Mouse (Mus musculus) gastrocnemius, adult 8-10 months (tissue): ENCODE measurements around the gene Spsb4. TPM values are rescaled to one million over a fixed set of nuclear protein-coding genes. Genes with fewer than 3 reads are reported as not detected.

Source experiments
- DNase-seq, 2 experiments: peaks; one replicate each; pipeline ENCODE4 v3.0.0; 2022; ENCODE audit warnings: low spot score in 2 of 2
- total RNA-seq, 4 experiments: library from RNA; stranded (reverse); gene quantifications; 2 replicates each; pipeline ENCODE4 v1.2.4; 2022

Spsb4 gene
- total RNA-seq, 4 experiments from 2014 or later = 0.86 to 1.7 (median 1.1) TPM

DNA sequence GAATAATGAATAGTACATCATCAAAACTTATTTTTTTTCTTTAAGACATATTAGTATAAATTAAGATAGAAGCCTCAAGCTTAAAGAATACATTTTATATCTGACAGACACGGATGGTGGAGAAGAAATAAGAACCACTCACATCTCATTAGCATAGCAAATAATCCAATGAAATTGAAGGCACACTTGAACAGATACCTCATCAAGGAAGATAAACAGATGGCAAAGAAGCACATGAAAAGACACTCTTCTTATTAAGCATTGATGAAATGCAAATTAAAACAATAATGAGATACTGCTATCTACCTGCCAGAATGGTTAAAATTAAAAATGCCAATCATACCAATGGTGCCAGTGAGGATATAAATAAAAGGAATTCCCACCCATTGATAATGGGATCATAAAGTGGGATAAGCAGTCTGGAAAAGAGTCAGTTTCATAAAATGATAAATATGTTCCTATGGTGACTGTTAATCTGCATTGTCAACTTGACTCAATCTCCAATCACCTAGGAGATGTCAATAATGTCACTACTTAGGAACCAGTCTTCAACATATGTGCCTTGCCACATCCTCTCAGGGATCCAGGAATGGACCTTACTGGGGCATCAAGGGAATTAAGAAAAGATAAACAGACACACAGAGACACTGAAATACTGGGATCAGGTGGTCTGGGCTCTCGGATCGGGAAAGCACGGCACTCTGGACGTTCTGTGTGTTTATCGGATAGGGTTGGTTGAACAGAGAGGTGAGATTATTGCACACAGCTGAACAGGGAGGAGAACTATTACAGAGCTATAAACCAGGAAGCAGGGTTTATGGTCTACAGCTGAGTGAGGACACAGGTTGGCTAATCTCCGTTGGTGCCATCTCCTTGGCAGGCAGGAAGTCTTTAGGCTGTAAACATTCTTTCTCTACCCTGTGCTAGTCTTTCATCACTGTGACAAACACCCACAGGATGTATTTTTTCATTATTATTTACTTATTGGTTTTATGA, 114.0 kb downstream of the Spsb4 start:
- no peak for DNase-seq

DNA sequence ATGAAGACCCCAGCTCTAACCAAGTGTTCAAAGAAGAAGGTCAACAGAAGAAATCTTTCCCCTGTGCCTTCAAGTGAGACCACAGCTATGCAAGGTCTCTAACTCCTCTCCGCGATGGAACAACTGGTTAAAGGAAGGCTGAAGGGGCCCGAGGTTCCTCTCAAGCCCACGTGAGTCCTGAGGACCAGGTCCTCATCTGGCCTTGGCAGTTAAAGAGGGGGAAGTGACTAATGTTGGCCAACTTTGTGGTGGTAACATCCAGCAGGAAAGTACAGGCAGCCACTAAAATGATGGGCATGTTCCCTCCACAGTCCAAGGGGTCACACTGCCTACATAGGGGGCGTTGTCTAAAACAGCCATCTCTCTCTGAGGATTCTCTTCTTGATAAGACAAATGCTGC, 118.9 kb downstream of the Spsb4 start:
- no peak for DNase-seq

DNA sequence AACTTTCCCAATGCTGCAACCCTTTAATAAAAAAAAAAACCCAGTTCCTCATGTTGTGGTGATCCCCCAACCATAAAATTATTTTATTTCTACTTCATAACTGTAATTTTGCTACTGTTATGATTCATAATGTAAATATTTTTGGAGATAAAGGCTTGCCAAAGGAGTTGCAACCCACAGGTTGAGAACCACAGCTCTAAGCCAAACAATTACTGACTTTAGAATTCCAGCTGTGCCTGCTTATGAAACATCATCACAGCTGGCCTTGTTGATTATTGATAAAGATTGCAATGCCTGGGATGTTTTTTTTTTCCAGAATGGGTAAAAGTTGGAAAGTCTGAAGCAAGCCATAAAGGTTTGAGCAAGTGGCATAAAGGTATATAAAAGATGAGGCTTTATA, 119.6 kb downstream of the Spsb4 start:
- DNase-seq = no peak

DNA sequence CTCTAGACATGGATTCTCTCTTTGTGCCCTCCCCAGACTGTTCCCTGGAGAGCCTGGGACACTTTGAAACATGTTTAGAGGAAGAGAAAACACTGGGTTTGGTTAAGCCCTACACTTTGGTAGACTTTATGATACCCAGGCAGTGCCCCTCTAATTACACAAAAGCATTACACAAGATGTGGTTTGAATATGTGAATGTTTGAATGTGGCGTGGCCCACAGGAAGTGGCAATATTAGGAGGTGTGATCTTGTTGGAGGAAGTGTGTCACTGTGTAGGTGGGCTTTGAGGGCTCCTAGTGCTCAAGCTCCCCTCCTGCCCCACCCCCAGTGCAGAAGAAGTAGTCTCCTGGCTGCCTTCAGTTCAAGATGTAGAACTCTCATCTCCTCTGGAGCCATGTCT, 122.0 kb downstream of the Spsb4 start:
- no peak for DNase-seq

DNA sequence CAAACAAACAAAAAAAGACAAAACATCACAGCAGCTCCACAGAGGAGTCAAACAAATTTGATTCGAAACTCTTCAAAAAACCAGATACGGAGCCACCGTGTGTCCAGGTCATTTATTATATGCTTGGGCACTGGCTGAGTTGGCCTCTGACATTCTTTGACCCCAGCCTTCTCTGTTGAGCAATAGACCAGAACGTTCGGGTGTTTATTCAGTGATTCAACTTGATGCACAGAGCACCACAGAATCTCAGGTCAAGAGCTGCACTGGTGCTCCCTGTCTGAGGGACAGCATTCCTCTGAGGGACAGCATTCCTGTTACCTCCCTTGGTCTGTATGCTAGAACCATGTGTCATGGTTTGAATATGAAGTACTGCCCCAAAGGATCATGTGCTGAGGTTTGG, 125.1 kb downstream of the Spsb4 start:
- no peak for DNase-seq

Other genes with a start within 250 kb of the Spsb4 start
- 1 to 10 TPM in 2 of 4 experiments, under 1 TPM in 2; 0.80 to 1.4 (median 1.1) TPM for gene Pxylp1, start 126.2 kb downstream of the Spsb4 start, total RNA-seq
- 10 to 100 TPM; 20.0 to 43.6 (median 25.2) TPM for gene Slc25a36, start 92.3 kb upstream of the Spsb4 start, total RNA-seq